Mouse (Mus musculus): Measurements from ENCODE around the gene Gm14322. TPM values are rescaled to one million over a fixed set of nuclear protein-coding genes. Genes with fewer than 3 reads are reported as not detected.
"Not testable (repeated sequence)": the region's sequence is repeated elsewhere in the genome, so short reads cannot be mapped to it uniquely, and the experiment has no call there.

The Gm14322 gene
- polyA plus RNA-seq (2015; fragmentation: Nextera tagmentation; extraction: Ambion mirVana), result 5.5 and 5.7 TPM in 2 replicates

- WGBS, result 27% methylated on average over 9 of the region's 9 CpGs
- not testable (repeated sequence) for H3K9me3 ChIP-seq (replicated peaks); H3K27ac ChIP-seq (replicated peaks); H3K4me1 ChIP-seq; ATAC-seq (ENCODE audit: low FRiP score); H3K9ac ChIP-seq (replicated peaks); H3K36me3 ChIP-seq; H3K27me3 ChIP-seq (replicated peaks)
- peak within 1 kb of the TSS; percentile 23 for H3K4me2 ChIP-seq
- H3K4me3 ChIP-seq (replicated peaks), result peak within 1 kb of the TSS; percentile 34
Observed at GRCm38 (mm10) chr2:177758941-177759558, at the start of gene Gm14322. TSS of gene Gm14322 (plus strand) at chr2:177759288.

DNA sequence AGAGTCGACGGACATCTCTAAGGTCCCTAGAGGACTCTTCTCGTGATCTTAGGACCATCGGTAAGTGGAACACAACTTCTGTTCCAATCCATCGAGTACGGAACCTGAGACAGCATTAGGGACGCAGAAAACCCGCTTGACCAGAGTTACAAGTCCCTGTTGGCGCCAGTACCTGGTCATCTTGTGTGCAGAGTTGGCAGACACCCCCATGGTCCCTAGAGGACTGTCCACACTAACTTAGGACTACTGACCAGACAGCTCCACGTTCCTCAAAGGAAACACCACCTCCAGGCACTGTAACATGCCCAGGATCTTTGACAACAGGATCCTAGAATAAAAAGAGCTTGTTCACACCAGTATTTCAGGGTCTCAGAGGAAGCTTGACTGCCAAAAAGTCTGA, 17.6 kb upstream of the Gm14322 start:
- H3K9me3 ChIP-seq (replicated peaks); ATAC-seq (ENCODE audit: low FRiP score); H3K4me2 ChIP-seq; H3K36me3 ChIP-seq; H3K9ac ChIP-seq (replicated peaks); H3K27ac ChIP-seq (replicated peaks); H3K27me3 ChIP-seq (replicated peaks); H3K4me1 ChIP-seq; H3K4me3 ChIP-seq (replicated peaks): not testable (repeated sequence)
- WGBS, result 87% methylated on average over 6 of the region's 10 CpGs

- not testable (repeated sequence) for H3K9me3 ChIP-seq (replicated peaks); H3K36me3 ChIP-seq; H3K9ac ChIP-seq (replicated peaks); H3K4me1 ChIP-seq; H3K4me2 ChIP-seq; H3K27me3 ChIP-seq (replicated peaks); H3K4me3 ChIP-seq (replicated peaks); ATAC-seq (ENCODE audit: low FRiP score); H3K27ac ChIP-seq (replicated peaks)
- 67% methylated on average over 1 of the region's 1 CpGs for WGBS
Observed at GRCm38 (mm10) chr2:177787351-177787750, 28.3 kb downstream of the Gm14322 start.

GRCm38 (mm10) chr2:177806170-177806569, 47.1 kb downstream of the Gm14322 start:
- not testable (repeated sequence) for H3K4me3 ChIP-seq (replicated peaks); H3K9me3 ChIP-seq (replicated peaks); H3K36me3 ChIP-seq; H3K27ac ChIP-seq (replicated peaks); H3K4me1 ChIP-seq; ATAC-seq (ENCODE audit: low FRiP score); H3K4me2 ChIP-seq; H3K27me3 ChIP-seq (replicated peaks); H3K9ac ChIP-seq (replicated peaks)
- no CpG with 5 or more reads among the region's 2 CpGs for WGBS

Other genes with a start within 250 kb of the Gm14322 start
- gene Gm14406, start 181.1 kb upstream of the Gm14322 start, polyA plus RNA-seq (2015; fragmentation: Nextera tagmentation; extraction: Ambion mirVana), result not detected in 2 replicates
- 35.9 and 40.2 TPM in 2 replicates for gene Gm14325, start 81.0 kb downstream of the Gm14322 start, polyA plus RNA-seq (2015; fragmentation: Nextera tagmentation; extraction: Ambion mirVana)
- gene Gm14327, start 137.8 kb downstream of the Gm14322 start, polyA plus RNA-seq (2015; fragmentation: Nextera tagmentation; extraction: Ambion mirVana), result 1.0 and 2.7 TPM in 2 replicates
- 0.60 TPM in 1 of 2 replicates, not detected in the other for gene Zfp972, start 166.3 kb downstream of the Gm14322 start, polyA plus RNA-seq (2015; fragmentation: Nextera tagmentation; extraction: Ambion mirVana)
- 14.0 and 14.1 TPM in 2 replicates for gene Gm14326, start 198.0 kb downstream of the Gm14322 start, polyA plus RNA-seq (2015; fragmentation: Nextera tagmentation; extraction: Ambion mirVana)

Data from neural tube, embryonic 15.5 days (tissue).